Mouse (Mus musculus) erythroid progenitor cell, adult 5-6 weeks (primary cell): ENCODE data around the gene Abcc4. TPM values are rescaled to one million over a fixed set of nuclear protein-coding genes. Genes with fewer than 3 reads are reported as not detected.
A peak's percentile ranks its signal among the peaks of the same experiment; 100 is the strongest.

Experiments used
- ATAC-seq: replicated peaks from 2 replicates; pipeline ENCODE4 v1.8.0; 2016; ENCODE audit warnings: moderate number of reproducible peaks, mild to moderate bottlenecking, moderate TSS enrichment, inconsistent platforms; ENCODE audit not compliant: poor library complexity, low FRiP score, severe bottlenecking
- total RNA-seq, 2 experiments: library from RNA; stranded (forward) in 1 of 2; stranded (reverse) in 1 of 2; fragments of 150-400 nt in 1 of 2; fragments of 186-747, 209-891 nt in 1 of 2; gene quantifications; 2 replicates each; pipeline versions ENCODE4 v1.2.3 to v1.2.4; 2015 to 2017; ENCODE audit warnings: low replicate concordance in 2 of 2

Gene Abcc4
- total RNA-seq, 2 experiments from 2014 or later = 16.3 to 17.5 TPM

- no peak for ATAC-seq
Observed at GRCm38 (mm10) chr14:118602031-118602430, 104.0 kb downstream of the Abcc4 start.

GRCm38 (mm10) chr14:118600746-118601145 lies 105.3 kb downstream of the Abcc4 start:
- no peak for ATAC-seq

GRCm38 (mm10) chr14:118598757-118599156 lies 107.3 kb downstream of the Abcc4 start:
- no peak for ATAC-seq

- no peak for ATAC-seq
Observed at GRCm38 (mm10) chr14:118594463-118594862, 111.6 kb downstream of the Abcc4 start.

GRCm38 (mm10) chr14:118591477-118592403 lies 114.3 kb downstream of the Abcc4 start:
- peak; percentile 56; the same call in 1 of the 2 replicates for ATAC-seq

- no peak for ATAC-seq
Observed at GRCm38 (mm10) chr14:118582333-118582941, 123.6 kb downstream of the Abcc4 start.

- no peak for ATAC-seq
Observed at GRCm38 (mm10) chr14:118581673-118582072, 124.3 kb downstream of the Abcc4 start.

- no peak for ATAC-seq
Observed at GRCm38 (mm10) chr14:118579013-118579728, 126.8 kb downstream of the Abcc4 start.

GRCm38 (mm10) chr14:118577895-118578294 lies 128.1 kb downstream of the Abcc4 start:
- no peak for ATAC-seq

GRCm38 (mm10) chr14:118572688-118573245 lies 133.3 kb downstream of the Abcc4 start:
- no peak for ATAC-seq

- no peak for ATAC-seq
Observed at GRCm38 (mm10) chr14:118569586-118569985, 136.4 kb downstream of the Abcc4 start.

GRCm38 (mm10) chr14:118568116-118568673 lies 137.8 kb downstream of the Abcc4 start:
- peak; percentile 57 for ATAC-seq

- ATAC-seq = no peak
Observed at GRCm38 (mm10) chr14:118566809-118567208, 139.2 kb downstream of the Abcc4 start.

GRCm38 (mm10) chr14:118566214-118566688 lies 139.8 kb downstream of the Abcc4 start:
- ATAC-seq = no peak

- ATAC-seq = no peak
Observed at GRCm38 (mm10) chr14:118565696-118566095, 140.3 kb downstream of the Abcc4 start.

- no peak for ATAC-seq
Observed at GRCm38 (mm10) chr14:118563570-118563969, 142.4 kb downstream of the Abcc4 start.

- ATAC-seq = no peak
Observed at GRCm38 (mm10) chr14:118552901-118553475, 153.0 kb downstream of the Abcc4 start.

GRCm38 (mm10) chr14:118552390-118552789 lies 153.6 kb downstream of the Abcc4 start:
- ATAC-seq = no peak

- peak; percentile 60 for ATAC-seq
Observed at GRCm38 (mm10) chr14:118551725-118552285, 154.2 kb downstream of the Abcc4 start.
